Mouse (Mus musculus): ENCODE measurements around the gene Bcl2a1d. TPM values are rescaled to one million over a fixed set of nuclear protein-coding genes. Genes with fewer than 3 reads are reported as not detected.

Bcl2a1d gene
- polyA plus RNA-seq, 1 experiment from 2014 or later, result not detected

Other genes with a start within 250 kb of the Bcl2a1d start
- gene Syncrip, start 249.3 kb downstream of the Bcl2a1d start, polyA plus RNA-seq (2014; fragmentation: Nextera tagmentation; extraction: Ambion mirVana), result 65.3 and 70.1 TPM in 2 replicates
- 5.9 and 7.8 TPM in 2 replicates for gene Zfp949, start 183.9 kb downstream of the Bcl2a1d start, polyA plus RNA-seq (2014; fragmentation: Nextera tagmentation; extraction: Ambion mirVana)
- gene Trim43a, start 151.0 kb downstream of the Bcl2a1d start, polyA plus RNA-seq (2014; fragmentation: Nextera tagmentation; extraction: Ambion mirVana), result 0.26 TPM in 1 of 2 replicates, not detected in the other
- 21.0 and 22.9 TPM in 2 replicates for gene Mthfsl, start 11.6 kb downstream of the Bcl2a1d start, polyA plus RNA-seq (2014; fragmentation: Nextera tagmentation; extraction: Ambion mirVana)
- gene Trim43c, start 107.2 kb upstream of the Bcl2a1d start, polyA plus RNA-seq (2014; fragmentation: Nextera tagmentation; extraction: Ambion mirVana), result 0.13 TPM in 1 of 2 replicates, not detected in the other
- not detected in 2 replicates for gene Bcl2a1a, start 225.0 kb upstream of the Bcl2a1d start, polyA plus RNA-seq (2014; fragmentation: Nextera tagmentation; extraction: Ambion mirVana)